Mouse (Mus musculus): ENCODE results near the gene Gm21394. TPM values are rescaled to one million over a fixed set of nuclear protein-coding genes. Genes with fewer than 3 reads are reported as not detected.
"Not testable (repeated sequence)": the region's sequence is repeated elsewhere in the genome, so short reads cannot be mapped to it uniquely, and the experiment has no call there.

Gm21394 gene
- not detected for total RNA-seq (2021)
- long read RNA-seq, experiment 1, result 0 reads
- long read RNA-seq, experiment 2, result 0 reads

- not testable (repeated sequence) for DNase-seq (ENCODE audit: low spot score in 2 of 2)
These were observed at the start of gene Gm21394 for GRCm38 (mm10) chrY:84564807-84565206. Gene Gm21394 (minus strand): TSS chrY:84564907.

Other genes starting within 250 kb of the Gm21394 start
- gene Gm21409, start 181.8 kb upstream of the Gm21394 start, total RNA-seq (2021), result not detected

All from adrenal gland, postnatal 4 days (tissue).